Mouse (Mus musculus) ES-Bruce4 (cell line): ENCODE measurements around the gene Calm5.

Experiments
- EP300 ChIP-seq: IDR thresholded peaks from 2 replicates; pipeline ENCODE4 v1.6.1; 2011; ENCODE audit warnings: low read depth, low read length; ENCODE audit not compliant: insufficient read depth
- POLR2A ChIP-seq: IDR thresholded peaks from one replicate; pipeline ENCODE4 v1.8.1; 2011; ENCODE audit warnings: low read length; ENCODE audit not compliant: insufficient read depth

- TF ChIP-seq POLR2A (no peak), EP300 (no peak)
Measured at GRCm38 (mm10) chr13:3891479-3892087, 37.6 kb downstream of the Calm5 start.
